Comparison of ENCODE assay signal across 27 mouse cellular contexts in genomic region chr4:43074923-43075322, GRCm38 (mm10). TPM values are rescaled to one million over a fixed set of nuclear protein-coding genes. Genes with fewer than 3 reads are reported as not detected.
DNase-seq lines count a peak whose midpoint lies in the region; ATAC-seq and TF ChIP-seq lines count a peak whose summit lies in the region.
"Had no signal": no experiment of that assay in that cellular context is flagged by ENCODE, and none has a peak within 500 bp of the region (broad histone marks: within the 10 kb centered on the region; RNA-seq: fewer than 3 reads in every experiment).

No protein-coding gene starts in this region.

- no peaks in the 10 kb centered on the region for H3K4me1 ChIP-seq in kidney, embryonic 14.5 days (ENCODE audit: control insufficient read depth, insufficient read depth, low read length)
- H3K4me1 ChIP-seq in kidney, embryonic 16.5 days (ENCODE audit: insufficient read depth, low read length), result peaks cover 6% of the 10 kb centered on the region; the same call in 1 of the 2 replicates
- H3K4me1 ChIP-seq in kidney, adult 2 months (ENCODE audit: control insufficient read depth, insufficient read depth, low read length), result no peaks in the 10 kb centered on the region
- H3K4me1 ChIP-seq: forebrain, embryonic 10.5 days; forebrain, embryonic 13.5 days; forebrain, embryonic 15.5 days had no signal

- H3K9ac ChIP-seq in kidney, embryonic 14.5 days (ENCODE audit: low read depth, low read length), result no peak overlapping the region
- H3K9ac ChIP-seq in kidney, embryonic 16.5 days (replicated peaks; ENCODE audit: low read length), result no peak overlapping the region
- H3K9ac ChIP-seq: embryonic facial prominence, embryonic 13.5 days; embryonic facial prominence, embryonic 15.5 days; forebrain, embryonic 13.5 days; forebrain, embryonic 15.5 days; forebrain, postnatal 0 days had no signal

- no peak for TF ChIP-seq POLR2A in kidney, adult 2 months (IDR thresholded peaks at IDR 0.05; ENCODE audit: low read depth, low read length)

- H3K27me3 ChIP-seq in kidney, embryonic 14.5 days (ENCODE audit: control insufficient read depth, insufficient read depth, low read length), result no peaks in the 10 kb centered on the region
- H3K27me3 ChIP-seq in kidney, embryonic 16.5 days (ENCODE audit: insufficient read depth, low read length), result no peaks in the 10 kb centered on the region
- no peaks in the 10 kb centered on the region for H3K27me3 ChIP-seq in kidney, adult 2 months (replicated peaks; ENCODE audit: control insufficient read depth, insufficient read depth, low read length)
- H3K27me3 ChIP-seq: embryonic facial prominence, embryonic 13.5 days; embryonic facial prominence, embryonic 15.5 days; forebrain, embryonic 13.5 days; forebrain, embryonic 15.5 days; Patski had no signal

- ATAC-seq in kidney, embryonic 14.5 days (ENCODE audit: low FRiP score, low TSS enrichment), result 0 out of 2 replicates have a peak, but pooled peaks have one; percentile 39
- ATAC-seq in kidney, embryonic 16.5 days (ENCODE audit: low FRiP score, low TSS enrichment), result peak; percentile 59; the same call in 1 of the 2 replicates
- ATAC-seq: activated CD4-positive, CD25-positive, alpha-beta regulatory T cell, adult 4 months; CD4-positive, CD25-positive, alpha-beta regulatory T cell, adult 4 months; forebrain, embryonic 13.5 days; forebrain, embryonic 15.5 days; forebrain, postnatal 0 days; Patski had no signal

- DNase-seq in kidney, postnatal 14 days, result no peak
- no peak for DNase-seq in kidney, adult 2 months
- DNase-seq in brain, adult 2 months (ENCODE audit: low read depth, low spot score), result peak; percentile 29
- DNase-seq: adrenal gland, adult 8-10 months; adrenal gland, postnatal 14 days; adrenal gland, postnatal 36 days; B cell, adult 2 months; cerebellum, adult 11 months; cerebellum, adult 18-20 months; cerebellum, adult 8-10 months; cerebellum, adult 9-11 months; cerebellum, postnatal 14 days; cerebellum, postnatal 36 days; embryo, embryonic 11 days; forebrain, postnatal 0 days had no signal

- no peak overlapping the region for H3K4me3 ChIP-seq in kidney, embryonic 14.5 days (ENCODE audit: low read length)
- H3K4me3 ChIP-seq in kidney, embryonic 16.5 days (ENCODE audit: low read length), result no peak overlapping the region
- no peak overlapping the region for H3K4me3 ChIP-seq in kidney, adult 2 months (ENCODE audit: insufficient read depth, low read depth, low read length)
- H3K4me3 ChIP-seq: embryonic facial prominence, embryonic 13.5 days; embryonic facial prominence, embryonic 15.5 days; erythroblast, embryonic 14.5 days; forebrain, embryonic 10.5 days; forebrain, embryonic 13.5 days; forebrain, embryonic 15.5 days had no signal

- H3K9me3 ChIP-seq in kidney, embryonic 14.5 days (ENCODE audit: control insufficient read depth, low read length), result no peaks in the 10 kb centered on the region
- H3K9me3 ChIP-seq in kidney, embryonic 16.5 days (ENCODE audit: low read length), result no peaks in the 10 kb centered on the region
- H3K9me3 ChIP-seq: embryonic facial prominence, embryonic 13.5 days; embryonic facial prominence, embryonic 15.5 days; forebrain, embryonic 10.5 days; forebrain, embryonic 13.5 days; forebrain, embryonic 15.5 days; G1E had no signal

- H3K4me2 ChIP-seq in kidney, embryonic 14.5 days (replicated peaks; ENCODE audit: low read depth, low read length), result no peak overlapping the region
- H3K4me2 ChIP-seq in kidney, embryonic 16.5 days (replicated peaks; ENCODE audit: low read depth, low read length), result no peak overlapping the region
- H3K4me2 ChIP-seq: embryonic facial prominence, embryonic 13.5 days; embryonic facial prominence, embryonic 15.5 days; forebrain, embryonic 13.5 days; forebrain, embryonic 15.5 days had no signal

- H3K36me3 ChIP-seq in kidney, embryonic 14.5 days (ENCODE audit: control insufficient read depth, insufficient read depth, low read length), result no peaks in the 10 kb centered on the region
- H3K36me3 ChIP-seq in kidney, embryonic 16.5 days (ENCODE audit: insufficient read depth, low read length), result no peaks in the 10 kb centered on the region
- no peaks in the 10 kb centered on the region for H3K36me3 ChIP-seq in kidney, adult 2 months (ENCODE audit: control insufficient read depth, insufficient read depth, low read length)
- H3K36me3 ChIP-seq: embryonic facial prominence, embryonic 13.5 days; embryonic facial prominence, embryonic 15.5 days; forebrain, embryonic 10.5 days; forebrain, embryonic 15.5 days; G1E had no signal

- no peak overlapping the region for H3K27ac ChIP-seq in kidney, embryonic 14.5 days (ENCODE audit: low read depth, low read length)
- H3K27ac ChIP-seq in kidney, embryonic 16.5 days (ENCODE audit: low read length), result no peak overlapping the region
- no peak overlapping the region for H3K27ac ChIP-seq in kidney, adult 2 months (ENCODE audit: insufficient read depth, low read depth, low read length)
- H3K27ac ChIP-seq: embryonic facial prominence, embryonic 13.5 days; embryonic facial prominence, embryonic 15.5 days; forebrain, embryonic 10.5 days; forebrain, embryonic 13.5 days; forebrain, embryonic 15.5 days had no signal

- TF ChIP-seq CTCF in kidney, adult 2 months (conservative IDR thresholded peaks at IDR 0.05; ENCODE audit: insufficient read depth, insufficient read length, low read depth, low read length), result no peak

RNA-seq across cellular contexts. Expression of gene Unc13b, which starts 16.2 kb away (rescaled TPM):
- polyA plus RNA-seq in kidney, embryonic 14.5 days (2014; fragmentation: Nextera tagmentation; extraction: Ambion mirVana), result 5.6 and 9.0 TPM in 2 replicates
- 6.8 and 8.6 TPM in 2 replicates for polyA plus RNA-seq in kidney, embryonic 16.5 days (2015; fragmentation: Nextera tagmentation; extraction: Ambion mirVana)
- 5.0 and 5.5 TPM in 2 replicates for polyA plus RNA-seq in kidney, adult 2 months (2012; rRNA removed)

RNA-seq across cellular contexts. Expression of gene Fam214b, which starts 28.9 kb away (rescaled TPM):
- 6.8 and 8.3 TPM in 2 replicates for polyA plus RNA-seq in kidney, embryonic 14.5 days (2014; fragmentation: Nextera tagmentation; extraction: Ambion mirVana)
- 11.7 and 12.9 TPM in 2 replicates for polyA plus RNA-seq in kidney, embryonic 16.5 days (2015; fragmentation: Nextera tagmentation; extraction: Ambion mirVana)
- 14.4 and 15.6 TPM in 2 replicates for polyA plus RNA-seq in kidney, adult 2 months (2012; rRNA removed)

RNA-seq across cellular contexts. Expression of gene Stoml2, which starts 43.4 kb away (rescaled TPM):
- 353 and 454 TPM in 2 replicates for polyA plus RNA-seq in kidney, embryonic 14.5 days (2014; fragmentation: Nextera tagmentation; extraction: Ambion mirVana)
- 363 and 374 TPM in 2 replicates for polyA plus RNA-seq in kidney, embryonic 16.5 days (2015; fragmentation: Nextera tagmentation; extraction: Ambion mirVana)
- polyA plus RNA-seq in kidney, adult 2 months (2012; rRNA removed), result 103 and 118 TPM in 2 replicates

RNA-seq across cellular contexts. Expression of gene Pigo, which starts 49.3 kb away (rescaled TPM):
- polyA plus RNA-seq in kidney, embryonic 14.5 days (2014; fragmentation: Nextera tagmentation; extraction: Ambion mirVana), result 14.5 and 21.0 TPM in 2 replicates
- polyA plus RNA-seq in kidney, embryonic 16.5 days (2015; fragmentation: Nextera tagmentation; extraction: Ambion mirVana), result 29.8 and 32.2 TPM in 2 replicates
- 24.6 and 28.4 TPM in 2 replicates for polyA plus RNA-seq in kidney, adult 2 months (2012; rRNA removed)
